Mouse (Mus musculus): Measurements from ENCODE around the gene Manbal. TPM values are rescaled to one million over a fixed set of nuclear protein-coding genes. Genes with fewer than 3 reads are reported as not detected.
A peak's percentile ranks its signal among the peaks of the same experiment; 100 is the strongest.
"Not testable (repeated sequence)": the region's sequence is repeated elsewhere in the genome, so short reads cannot be mapped to it uniquely, and the experiment has no call there.

Manbal gene
- polyA plus RNA-seq, 1 experiment from 2014 or later: 68.1 TPM

DNA sequence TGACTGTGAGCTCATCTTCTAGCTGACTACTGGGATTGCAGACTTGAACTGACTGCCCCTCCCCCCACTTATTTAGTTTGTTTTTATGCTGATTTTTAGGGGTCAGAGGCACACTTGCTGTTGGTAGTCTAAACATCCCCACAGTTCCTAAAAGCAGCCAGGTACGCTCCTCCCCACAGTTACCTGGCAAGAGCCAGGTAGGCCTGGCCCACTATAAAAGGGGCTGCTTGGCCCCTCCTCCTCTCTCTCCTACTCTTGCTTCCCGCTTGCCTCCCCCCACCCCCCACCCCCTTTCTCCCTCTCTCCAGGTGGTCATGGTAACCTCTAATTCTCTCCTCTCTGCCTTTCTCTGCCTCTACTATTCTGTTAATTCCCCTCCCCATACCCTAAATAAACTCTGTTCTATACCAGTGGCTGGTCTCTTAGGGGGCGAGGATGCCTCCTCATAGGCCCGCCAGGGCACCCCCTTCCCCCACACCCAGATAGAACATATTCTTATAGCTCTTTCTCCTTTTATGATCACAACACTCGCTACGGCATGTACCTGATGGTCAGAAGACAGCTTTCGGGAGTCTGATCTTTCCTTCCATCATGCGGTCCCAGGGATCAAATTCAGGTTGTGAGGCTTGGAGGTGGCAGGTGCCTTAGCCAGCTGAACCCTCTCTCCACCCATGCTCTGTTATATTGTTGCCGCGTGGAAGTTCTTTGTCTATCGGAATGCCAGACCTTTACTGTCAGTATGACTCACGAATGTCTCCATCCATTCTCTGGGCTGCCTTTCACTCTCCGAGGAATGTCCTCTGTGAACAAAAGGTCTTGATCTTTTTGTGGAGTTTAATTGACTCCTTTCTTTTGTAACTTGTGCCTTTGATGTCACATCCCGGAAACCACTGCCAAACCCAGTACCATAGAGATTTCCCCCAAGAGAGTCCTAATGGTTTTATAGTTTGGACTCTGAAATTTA is 8.7 kb downstream of the Manbal start:
- H3K4me1 ChIP-seq: peaks cover 30% of the 10 kb centered on the region
- H3K9me3 ChIP-seq: no peaks in the 10 kb centered on the region
- no peaks in the 10 kb centered on the region for H3K27me3 ChIP-seq (ENCODE audit: poor library complexity, severe bottlenecking)
- H3K4me3 ChIP-seq: peak overlapping the region; percentile 31
- peak; percentile 40 for DNase-seq (ENCODE audit: extremely low spot score, low spot score)
- H3K27ac ChIP-seq: peak overlapping the region; percentile 75
- peaks cover 47% of the 10 kb centered on the region for H3K36me3 ChIP-seq (replicated peaks)
- 11% methylated on average over 14 of the region's 14 CpGs for WGBS

DNA sequence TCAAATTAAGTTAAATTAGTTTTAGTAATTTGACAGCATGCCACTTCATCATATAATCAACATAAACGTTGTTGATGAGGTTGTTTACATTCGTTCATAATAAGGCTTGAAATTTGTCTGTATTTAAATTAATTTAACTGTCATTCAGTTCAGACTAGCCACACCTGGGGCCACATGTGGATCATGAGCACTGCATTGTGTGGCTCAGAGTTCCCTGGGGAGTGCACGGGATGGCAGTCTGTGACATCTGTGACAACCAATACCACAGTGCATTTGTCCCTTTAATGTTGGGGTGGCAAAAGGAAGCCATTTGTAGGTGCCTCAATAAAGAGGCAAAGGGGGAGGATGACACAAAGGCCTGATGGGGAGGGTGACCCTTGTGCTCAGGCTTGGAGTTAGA is 9.6 kb downstream of the Manbal start:
- 59% methylated on average over 3 of the region's 3 CpGs for WGBS
- DNase-seq (ENCODE audit: extremely low spot score, low spot score): no peak

DNA sequence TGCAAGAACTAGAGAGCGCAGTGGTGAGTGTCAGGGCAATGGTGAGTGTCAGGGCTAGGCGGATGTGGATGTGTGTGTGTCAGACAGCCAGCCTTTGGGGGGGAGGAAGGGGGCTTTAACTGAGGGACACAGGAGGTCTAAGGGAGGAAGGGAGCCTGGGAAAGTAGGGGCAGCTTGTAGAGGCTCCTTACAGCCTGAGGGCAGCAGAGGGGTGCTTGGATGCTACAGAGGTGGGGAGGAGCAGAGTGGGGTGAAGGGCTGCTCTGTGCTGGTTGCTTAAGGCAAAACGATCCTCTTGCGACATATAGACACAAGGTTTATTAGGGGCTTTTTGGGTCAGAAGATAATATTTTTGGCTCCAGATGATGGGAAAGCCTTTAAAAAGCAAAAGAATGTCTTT is 17.4 kb downstream of the Manbal start:
- Histone ChIP-seq H3K27me3 (ENCODE audit: poor library complexity, severe bottlenecking) (no peaks in the 10 kb centered on the region), H3K4me1 (peaks cover 25% of the 10 kb centered on the region), H3K4me3 (no peak overlapping the region), H3K36me3 (replicated peaks) (peaks cover 87% of the 10 kb centered on the region), H3K9me3 (no peaks in the 10 kb centered on the region), H3K27ac (peak overlapping the region; percentile 62; the same call in 1 of the 2 replicates)
- DNase-seq (ENCODE audit: extremely low spot score, low spot score): no peak
- 59% methylated on average over 4 of the region's 4 CpGs for WGBS

More for the DNA sequence above, 9.6 kb downstream of the Manbal start:
- Histone ChIP-seq H3K4me1 (peaks cover 30% of the 10 kb centered on the region), H3K27me3 (ENCODE audit: poor library complexity, severe bottlenecking) (no peaks in the 10 kb centered on the region), H3K36me3 (replicated peaks) (peaks cover 50% of the 10 kb centered on the region), H3K9me3 (no peaks in the 10 kb centered on the region), H3K4me3 (no peak overlapping the region), H3K27ac (0 out of 2 replicates have a peak overlapping the region, but pooled peaks have one; percentile 21)

DNA sequence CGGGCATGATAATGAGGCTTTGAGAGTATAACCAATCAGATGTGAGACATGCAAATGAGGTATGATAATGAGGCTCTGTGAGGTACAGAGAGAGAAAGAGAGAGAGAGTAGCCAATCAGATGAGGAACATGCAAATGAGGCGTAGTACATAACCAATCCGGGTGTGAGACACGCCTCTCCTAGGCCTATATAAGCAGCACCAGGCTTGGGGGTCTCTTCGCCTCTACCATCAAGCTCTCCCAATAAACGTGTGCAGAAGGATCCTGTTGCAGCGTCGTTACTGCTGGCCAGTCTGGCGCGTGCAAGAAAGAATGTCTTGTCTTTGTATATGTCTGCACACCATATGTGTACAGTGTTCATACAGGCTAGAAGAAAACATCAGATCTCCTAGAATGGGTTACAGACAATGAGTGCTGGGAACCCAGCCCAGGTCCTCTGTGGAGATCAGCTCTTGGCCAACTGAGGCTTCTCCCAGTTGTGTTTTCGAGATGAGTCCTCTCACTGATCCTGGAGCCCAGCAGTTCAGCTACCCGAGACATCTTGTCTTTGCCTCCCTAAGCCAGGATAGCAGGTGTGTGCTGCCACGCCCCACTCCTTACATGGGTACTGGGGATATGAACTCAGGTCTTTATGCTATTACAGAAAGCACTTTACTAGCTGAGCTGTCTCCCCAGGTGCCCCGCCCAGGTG is 21.7 kb downstream of the Manbal start:
- H3K9me3 ChIP-seq; H3K27me3 ChIP-seq (ENCODE audit: poor library complexity, severe bottlenecking); H3K27ac ChIP-seq; H3K4me1 ChIP-seq; H3K4me3 ChIP-seq; DNase-seq (ENCODE audit: extremely low spot score, low spot score): not testable (repeated sequence)
- WGBS: 94% methylated on average over 14 of the region's 14 CpGs
- H3K36me3 ChIP-seq (replicated peaks): peaks cover 83% of the 10 kb centered on the region

DNA sequence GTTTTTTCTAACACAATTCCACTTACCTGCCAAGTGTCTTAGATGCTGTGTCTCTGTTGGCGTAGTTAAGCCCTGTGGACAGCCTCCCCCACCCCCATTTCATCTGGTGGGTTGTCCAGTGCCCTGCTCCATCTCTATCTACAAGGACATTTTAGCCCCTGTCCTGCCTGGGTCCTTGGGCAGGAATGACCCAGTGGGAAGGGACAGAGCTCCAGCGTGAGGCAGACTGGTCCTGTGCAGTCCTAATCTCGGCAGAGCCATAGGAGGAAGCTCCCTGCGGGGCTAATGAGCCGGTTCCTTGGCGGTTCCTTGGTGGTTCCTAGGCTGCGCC is 22.2 kb downstream of the Manbal start:
- Histone ChIP-seq H3K4me3 (no peak overlapping the region), H3K9me3 (no peaks in the 10 kb centered on the region), H3K36me3 (replicated peaks) (peaks cover 81% of the 10 kb centered on the region), H3K27me3 (ENCODE audit: poor library complexity, severe bottlenecking) (no peaks in the 10 kb centered on the region), H3K4me1 (peaks cover 9% of the 10 kb centered on the region), H3K27ac (no peak overlapping the region)
- DNase-seq (ENCODE audit: extremely low spot score, low spot score): no peak
- 84% methylated on average over 7 of the region's 7 CpGs for WGBS

DNA sequence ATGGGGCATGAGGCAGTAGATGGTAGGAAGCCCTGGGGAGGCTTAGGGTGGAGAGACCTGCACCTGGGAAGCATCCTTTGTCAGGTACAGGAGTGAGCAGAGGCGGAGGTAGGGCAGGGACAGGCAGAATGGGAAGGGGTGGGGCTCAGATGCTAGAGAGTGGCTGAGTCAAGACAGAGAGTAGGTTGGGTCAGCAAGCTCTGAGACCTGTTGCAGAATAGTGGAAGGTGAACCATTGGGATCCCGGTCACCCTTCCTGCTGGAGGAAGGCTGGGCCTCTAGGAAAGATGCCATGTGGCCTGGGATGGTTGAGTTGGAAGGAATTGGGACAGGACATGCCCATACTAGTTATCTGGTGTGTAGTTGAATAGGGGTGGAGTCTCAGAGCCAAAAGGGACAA is 24.9 kb downstream of the Manbal start:
- peaks cover 19% of the 10 kb centered on the region for H3K4me1 ChIP-seq
- WGBS: 88% methylated on average over 2 of the region's 2 CpGs
- H3K4me3 ChIP-seq: no peak overlapping the region
- H3K9me3 ChIP-seq: no peaks in the 10 kb centered on the region
- no peak for DNase-seq (ENCODE audit: extremely low spot score, low spot score)
- H3K36me3 ChIP-seq (replicated peaks): peaks cover 82% of the 10 kb centered on the region
- H3K27ac ChIP-seq: no peak overlapping the region
- no peaks in the 10 kb centered on the region for H3K27me3 ChIP-seq (ENCODE audit: poor library complexity, severe bottlenecking)

DNA sequence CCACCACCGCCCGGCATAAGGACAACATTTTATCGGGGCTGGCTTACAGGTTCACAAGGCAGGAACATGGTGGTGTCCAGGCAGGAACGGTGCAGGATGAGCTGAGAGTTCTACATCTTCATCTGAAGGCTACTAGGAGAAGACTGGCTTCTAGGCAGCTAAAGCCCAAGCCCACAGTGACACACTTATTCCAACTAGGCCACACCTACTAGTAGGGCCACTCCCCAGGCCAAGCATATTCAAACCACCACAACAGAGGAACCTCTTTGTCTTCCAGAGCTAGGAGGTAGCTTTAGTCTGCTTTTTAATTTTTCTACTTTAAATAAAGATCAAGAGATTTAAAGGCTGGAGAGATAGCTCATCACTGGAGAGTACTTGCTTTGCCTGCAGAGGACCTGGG is 26.2 kb downstream of the Manbal start:
- H3K4me3 ChIP-seq: no peak overlapping the region
- WGBS: 97% methylated on average over 4 of the region's 4 CpGs
- H3K4me1 ChIP-seq: peaks cover 19% of the 10 kb centered on the region
- H3K27me3 ChIP-seq (ENCODE audit: poor library complexity, severe bottlenecking): no peaks in the 10 kb centered on the region
- no peak for DNase-seq (ENCODE audit: extremely low spot score, low spot score)
- no peak overlapping the region for H3K27ac ChIP-seq
- H3K36me3 ChIP-seq (replicated peaks): peaks cover 82% of the 10 kb centered on the region
- peaks cover 4% of the 10 kb centered on the region for H3K9me3 ChIP-seq

DNA sequence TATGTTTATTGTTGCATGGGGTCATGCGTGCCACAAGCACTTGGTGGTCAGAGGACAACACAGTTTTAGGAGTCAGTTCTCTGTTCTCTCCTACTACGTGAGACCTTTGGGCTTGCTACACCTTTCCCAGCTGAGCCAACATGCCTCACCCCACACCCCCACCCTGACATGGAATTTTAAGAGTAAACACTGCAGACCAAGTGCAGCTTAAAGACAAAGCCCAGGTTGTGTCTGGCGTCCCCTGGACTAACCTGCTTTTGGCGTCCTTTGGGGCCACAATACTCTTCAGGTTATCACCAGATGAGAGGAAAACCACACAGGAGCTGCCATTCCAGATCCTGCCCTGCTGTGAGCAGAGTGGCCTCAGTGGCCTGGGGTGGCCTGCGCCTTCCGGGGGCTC is 27.5 kb downstream of the Manbal start:
- Histone ChIP-seq H3K27me3 (ENCODE audit: poor library complexity, severe bottlenecking) (no peaks in the 10 kb centered on the region), H3K36me3 (replicated peaks) (peaks cover 77% of the 10 kb centered on the region), H3K27ac (0 out of 2 replicates have a peak overlapping the region, but pooled peaks have one; percentile 12), H3K4me3 (no peak overlapping the region), H3K4me1 (peaks cover 23% of the 10 kb centered on the region), H3K9me3 (peaks cover 4% of the 10 kb centered on the region)
- 78% methylated on average over 6 of the region's 6 CpGs for WGBS
- DNase-seq (ENCODE audit: extremely low spot score, low spot score): no peak

DNA sequence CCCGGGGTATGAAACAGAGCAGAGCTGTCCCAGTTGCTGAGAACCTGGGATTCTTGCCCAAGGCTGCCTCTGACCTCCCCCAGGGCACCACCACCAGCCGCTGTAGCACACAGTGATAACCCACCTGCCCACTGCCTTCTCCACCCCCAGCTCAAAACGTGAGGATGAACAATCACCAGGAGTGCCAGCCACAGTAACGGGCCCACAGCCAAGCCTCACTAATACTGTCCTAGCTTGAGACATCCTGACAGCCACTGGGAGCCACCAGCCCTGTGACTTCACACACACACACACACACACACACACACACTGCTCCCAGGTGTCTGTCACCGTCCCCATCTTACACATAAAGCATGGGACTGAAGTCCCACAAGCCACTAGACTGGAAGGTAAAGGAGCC is 28.0 kb downstream of the Manbal start:
- Histone ChIP-seq H3K9me3 (peaks cover 4% of the 10 kb centered on the region), H3K27me3 (ENCODE audit: poor library complexity, severe bottlenecking) (no peaks in the 10 kb centered on the region), H3K27ac (peak overlapping the region; percentile 12), H3K4me3 (no peak overlapping the region), H3K4me1 (peaks cover 23% of the 10 kb centered on the region), H3K36me3 (replicated peaks) (peaks cover 73% of the 10 kb centered on the region)
- 76% methylated on average over 5 of the region's 5 CpGs for WGBS
- no peak for DNase-seq (ENCODE audit: extremely low spot score, low spot score)

DNA sequence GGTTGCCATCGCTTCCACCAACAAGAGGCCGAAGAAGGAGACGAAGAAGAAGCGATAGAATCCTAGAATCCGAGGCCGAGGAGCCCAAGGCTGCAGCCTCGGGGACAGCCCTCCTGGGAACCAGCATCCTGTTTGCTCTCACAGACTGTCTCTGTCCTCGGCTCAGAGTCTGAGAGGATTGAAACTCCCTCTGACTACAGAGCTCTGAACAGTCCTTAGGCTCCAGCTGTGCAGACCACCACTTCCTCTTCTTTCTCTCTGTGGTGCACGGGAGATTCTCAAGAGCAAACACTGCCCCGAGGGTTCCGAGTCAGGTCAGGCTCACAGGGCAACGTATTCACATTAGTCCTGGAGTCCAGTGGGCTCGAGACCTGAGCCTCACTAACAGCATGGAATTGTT is 28.6 kb downstream of the Manbal start:
- Histone ChIP-seq H3K27me3 (ENCODE audit: poor library complexity, severe bottlenecking) (no peaks in the 10 kb centered on the region), H3K4me1 (peaks cover 23% of the 10 kb centered on the region), H3K36me3 (replicated peaks) (peaks cover 71% of the 10 kb centered on the region), H3K4me3 (no peak overlapping the region), H3K27ac (peak overlapping the region; percentile 12), H3K9me3 (peaks cover 4% of the 10 kb centered on the region)
- no peak for DNase-seq (ENCODE audit: extremely low spot score, low spot score)
- WGBS: 54% methylated on average over 13 of the region's 13 CpGs

DNA sequence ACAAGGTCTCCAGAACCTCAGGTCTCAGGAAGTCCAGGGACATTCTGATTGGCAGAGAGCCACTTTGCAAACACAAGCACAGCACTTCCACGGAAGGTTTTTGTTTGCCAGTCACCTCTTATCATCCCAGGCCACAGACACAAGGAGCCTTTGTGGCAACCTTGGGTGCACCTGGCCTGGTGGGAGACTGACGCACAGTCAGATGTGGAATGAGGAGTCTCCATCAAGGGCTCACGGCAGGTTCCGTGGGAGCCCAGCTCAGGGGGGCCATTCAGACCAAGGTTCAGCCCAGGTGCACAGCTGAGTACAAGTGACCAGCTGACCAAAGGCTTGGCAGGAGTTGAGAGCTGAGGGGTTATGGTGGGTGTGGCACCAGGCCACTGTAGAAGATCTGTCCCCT is 30.0 kb downstream of the Manbal start:
- Histone ChIP-seq H3K4me3 (no peak overlapping the region), H3K27ac (no peak overlapping the region), H3K4me1 (peaks cover 23% of the 10 kb centered on the region), H3K9me3 (peaks cover 4% of the 10 kb centered on the region), H3K27me3 (ENCODE audit: poor library complexity, severe bottlenecking) (no peaks in the 10 kb centered on the region), H3K36me3 (replicated peaks) (peaks cover 58% of the 10 kb centered on the region)
- no peak for DNase-seq (ENCODE audit: extremely low spot score, low spot score)
- 93% methylated on average over 4 of the region's 4 CpGs for WGBS

DNA sequence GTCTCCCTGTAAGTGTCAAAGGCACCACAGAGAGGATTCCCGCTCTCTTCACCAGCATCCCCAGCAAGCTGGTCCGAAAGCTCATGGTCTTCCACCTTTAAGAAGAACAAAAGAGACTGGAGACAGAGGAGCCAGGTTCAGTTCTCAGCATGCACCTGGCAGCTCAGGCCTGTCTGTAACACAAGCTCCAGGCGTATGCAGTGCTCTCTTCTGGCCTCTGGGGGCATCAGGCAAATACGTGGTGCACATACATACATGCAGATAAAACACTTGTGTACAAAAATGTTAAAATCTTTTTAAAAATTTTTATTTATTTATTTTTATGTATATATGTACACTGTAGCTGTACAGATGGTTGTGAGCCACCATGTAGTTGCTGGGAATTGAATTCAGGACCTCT is 31.1 kb downstream of the Manbal start:
- Histone ChIP-seq H3K9me3 (peaks cover 4% of the 10 kb centered on the region), H3K36me3 (replicated peaks) (peaks cover 46% of the 10 kb centered on the region), H3K27ac (no peak overlapping the region), H3K27me3 (ENCODE audit: poor library complexity, severe bottlenecking) (no peaks in the 10 kb centered on the region), H3K4me3 (no peak overlapping the region), H3K4me1 (peaks cover 23% of the 10 kb centered on the region)
- WGBS: 95% methylated on average over 4 of the region's 4 CpGs
- DNase-seq (ENCODE audit: extremely low spot score, low spot score): no peak

DNA sequence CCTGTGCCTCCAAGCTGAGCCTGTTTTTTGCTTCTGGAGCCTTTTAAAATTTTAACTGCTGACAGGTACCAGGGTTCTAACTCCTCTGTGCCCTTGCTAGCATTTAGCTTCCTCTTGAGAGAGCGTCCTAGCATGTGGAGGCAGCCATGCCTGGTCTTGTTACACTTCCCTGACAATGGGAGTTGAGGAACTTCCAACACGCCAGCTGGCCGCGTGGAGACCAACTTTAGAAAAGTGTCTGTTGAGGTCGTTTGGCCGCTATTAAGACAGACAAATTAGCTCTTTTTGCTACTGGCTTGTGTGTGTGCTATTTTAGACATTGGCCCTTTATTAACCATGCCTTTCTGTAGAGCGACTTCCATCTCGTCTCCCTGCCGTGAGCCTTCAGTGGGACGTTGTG is 32.4 kb downstream of the Manbal start:
- H3K9me3 ChIP-seq: peaks cover 4% of the 10 kb centered on the region
- 92% methylated on average over 10 of the region's 10 CpGs for WGBS
- H3K27me3 ChIP-seq (ENCODE audit: poor library complexity, severe bottlenecking): no peaks in the 10 kb centered on the region
- DNase-seq (ENCODE audit: extremely low spot score, low spot score): no peak
- H3K27ac ChIP-seq: no peak overlapping the region
- no peak overlapping the region for H3K4me3 ChIP-seq
- H3K4me1 ChIP-seq: peaks cover 21% of the 10 kb centered on the region
- H3K36me3 ChIP-seq (replicated peaks): peaks cover 44% of the 10 kb centered on the region
